Mouse (Mus musculus) left cerebral cortex, postnatal 25 days (tissue): ENCODE data around the gene Chd5. TPM values are rescaled to one million over a fixed set of nuclear protein-coding genes. Genes with fewer than 3 reads are reported as not detected.

Experiments
- DNase-seq, 2 experiments: peaks; one replicate each; pipeline ENCODE4 v3.0.0; 2022; ENCODE audit warnings: low spot score in 2 of 2, mixed read lengths in 1 of 2
- intact Hi-C: fragments of 180-260 bp; cut with DNase I; formaldehyde crosslinking; loops from one replicate; pipeline ENCODE4 v1.15.1; 2025
- total RNA-seq, 2 experiments: library from RNA; stranded (reverse); gene quantifications; 2 replicates each; pipeline ENCODE4 v1.2.3; 2021

Gene Chd5
- 100 to 1,000 TPM; 180 to 181 TPM for total RNA-seq

GRCm38 (mm10) chr4:152338419-152339292 lies at the start of gene Chd5:
Gene Chd5 (plus strand): TSS chr4:152338651.
- intact Hi-C loops: loop anchor here (5.0 kb wide), 1 partner anchor 154 kb away; no protein-coding TSS in a partner anchor
- DNase-seq: peak; percentile 78

- intact Hi-C loops: no loop called here
- DNase-seq: no peak
These were observed 48.1 kb upstream of the Chd5 start for GRCm38 (mm10) chr4:152290385-152290784.

GRCm38 (mm10) chr4:152290991-152291390 lies 47.5 kb upstream of the Chd5 start:
- no peak for DNase-seq
- intact Hi-C loops: no loop called here

- DNase-seq: no peak
- intact Hi-C loops: no loop called here
These were observed 46.9 kb upstream of the Chd5 start, which contains the start of gene Hes3 for GRCm38 (mm10) chr4:152291562-152291961. Gene Hes3 (minus strand): TSS chr4:152291662.

GRCm38 (mm10) chr4:152292102-152292765 lies 46.2 kb upstream of the Chd5 start:
- intact Hi-C loops: no loop called here
- no peak for DNase-seq

- DNase-seq: no peak
- intact Hi-C loops: no loop called here
These were observed 44.1 kb upstream of the Chd5 start for GRCm38 (mm10) chr4:152294188-152294929.

GRCm38 (mm10) chr4:152295916-152296315 lies 42.5 kb upstream of the Chd5 start:
- intact Hi-C loops: no loop called here
- no peak for DNase-seq

- intact Hi-C loops: no loop called here
- no peak for DNase-seq
These were observed 42.1 kb upstream of the Chd5 start for GRCm38 (mm10) chr4:152296371-152296770.

GRCm38 (mm10) chr4:152296874-152297861 lies 41.3 kb upstream of the Chd5 start, which contains the start of gene Icmt:
Gene Icmt (plus strand): TSS chr4:152297227.
- DNase-seq: peak; percentile 99
- intact Hi-C loops: no loop called here

- intact Hi-C loops: no loop called here
These were observed 39.6 kb upstream of the Chd5 start for GRCm38 (mm10) chr4:152298836-152299235.

GRCm38 (mm10) chr4:152300375-152300774 lies 38.1 kb upstream of the Chd5 start:
- DNase-seq: no peak
- intact Hi-C loops: no loop called here

More at GRCm38 (mm10) chr4:152298836-152299235, 39.6 kb upstream of the Chd5 start:
- DNase-seq: no peak

GRCm38 (mm10) chr4:152302012-152302411 lies 36.4 kb upstream of the Chd5 start:
- intact Hi-C loops: no loop called here

GRCm38 (mm10) chr4:152303172-152303571 lies 35.3 kb upstream of the Chd5 start:
- no peak for DNase-seq
- intact Hi-C loops: no loop called here

More at GRCm38 (mm10) chr4:152302012-152302411, 36.4 kb upstream of the Chd5 start:
- DNase-seq: no peak

- intact Hi-C loops: no loop called here
- DNase-seq: no peak
These were observed 33.8 kb upstream of the Chd5 start for GRCm38 (mm10) chr4:152304685-152305084.

GRCm38 (mm10) chr4:152305991-152306390 lies 32.5 kb upstream of the Chd5 start:
- no peak for DNase-seq
- intact Hi-C loops: no loop called here

- intact Hi-C loops: no loop called here
- no peak for DNase-seq
These were observed 30.9 kb upstream of the Chd5 start for GRCm38 (mm10) chr4:152307542-152307941.

GRCm38 (mm10) chr4:152312186-152312585 lies 26.3 kb upstream of the Chd5 start:
- no peak for DNase-seq
- intact Hi-C loops: no loop called here

GRCm38 (mm10) chr4:152313211-152313632 lies 25.2 kb upstream of the Chd5 start:
- peak in 1 of 2 experiments; percentile 36 for DNase-seq
- intact Hi-C loops: no loop called here

- DNase-seq: no peak
- intact Hi-C loops: no loop called here
These were observed 24.5 kb upstream of the Chd5 start for GRCm38 (mm10) chr4:152313934-152314333.
